Mouse (Mus musculus): Measurements from ENCODE around the gene Lipm.

The Lipm gene

DNA sequence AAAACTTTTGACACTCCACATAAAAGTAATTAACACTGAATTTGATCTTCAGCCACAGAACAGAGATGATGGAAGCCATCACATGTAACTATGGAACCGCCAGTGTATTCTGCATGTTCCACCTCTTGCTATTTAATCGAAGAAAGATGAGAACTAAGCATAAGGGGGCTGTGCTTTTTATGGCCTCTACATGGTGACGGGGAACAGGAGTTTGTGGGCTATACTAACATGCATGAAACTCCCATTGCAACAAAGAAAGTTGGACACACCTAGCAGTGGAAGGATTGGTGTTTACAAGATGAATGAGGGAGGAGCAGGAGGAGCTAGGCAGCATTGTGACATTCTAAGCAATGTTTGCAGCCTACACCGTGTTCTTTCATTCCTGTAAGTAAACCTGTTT lies at the start of gene Lipm:
Gene Lipm (plus strand): TSS at position 301 of the 400 bp plus-strand sequence.
- DNase-seq: no peak

DNA sequence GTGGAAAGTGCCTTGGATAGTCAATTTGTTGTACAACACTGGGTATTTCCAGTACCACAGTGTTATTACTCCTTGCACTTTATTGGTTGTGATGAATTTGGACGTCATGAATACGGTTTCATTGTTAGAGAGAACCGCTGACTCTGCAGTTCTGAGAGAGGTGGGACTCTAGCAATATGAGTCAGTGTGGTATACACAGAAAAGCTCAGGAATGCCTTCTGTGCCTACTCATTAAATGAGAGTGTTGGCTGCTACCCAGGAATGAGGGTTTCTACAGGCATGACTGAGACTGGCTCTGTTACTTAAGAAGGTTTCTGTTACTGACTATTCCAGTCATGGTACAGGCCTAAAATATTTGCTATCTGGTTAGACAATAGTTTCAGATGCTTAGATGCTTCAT lies 49.2 kb upstream of the Lipm start:
- no peak for DNase-seq

- no peak for DNase-seq
Measured at GRCm38 (mm10) chr19:34063547-34063946, 37.2 kb upstream of the Lipm start.

DNA sequence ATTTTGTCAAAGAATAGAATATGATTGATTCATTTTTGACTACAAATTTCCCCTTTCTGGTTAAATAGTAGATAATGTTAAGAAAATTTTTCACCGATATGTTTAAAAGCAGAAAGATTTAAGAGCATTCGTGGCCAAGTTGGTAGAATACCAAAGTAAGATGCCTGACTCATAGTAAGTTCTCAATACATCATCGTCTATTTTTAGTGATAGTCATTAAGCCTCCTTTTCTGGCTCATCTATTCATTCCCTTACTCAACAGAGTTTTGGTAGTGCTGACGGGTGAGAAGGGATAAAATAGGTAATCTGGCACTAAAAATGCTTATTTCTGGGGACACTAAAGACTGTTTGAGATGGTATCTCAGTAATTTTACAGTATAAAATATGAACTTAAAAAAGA lies 36.7 kb upstream of the Lipm start:
- DNase-seq: no peak

GRCm38 (mm10) chr19:34066779-34067472 lies 33.8 kb upstream of the Lipm start, which contains the start of gene Lipn:
Gene Lipn (plus strand): TSS chr19:34067358.
- DNase-seq: no peak

GRCm38 (mm10) chr19:34074239-34074638 lies 26.5 kb upstream of the Lipm start:
- DNase-seq: no peak

GRCm38 (mm10) chr19:34078130-34078529 lies 22.6 kb upstream of the Lipm start:
- no peak for DNase-seq

GRCm38 (mm10) chr19:34089011-34089680 lies 11.6 kb upstream of the Lipm start:
- peak; percentile 8 for DNase-seq

- DNase-seq: no peak
Measured at GRCm38 (mm10) chr19:34095381-34095780, 5.4 kb upstream of the Lipm start.

DNA sequence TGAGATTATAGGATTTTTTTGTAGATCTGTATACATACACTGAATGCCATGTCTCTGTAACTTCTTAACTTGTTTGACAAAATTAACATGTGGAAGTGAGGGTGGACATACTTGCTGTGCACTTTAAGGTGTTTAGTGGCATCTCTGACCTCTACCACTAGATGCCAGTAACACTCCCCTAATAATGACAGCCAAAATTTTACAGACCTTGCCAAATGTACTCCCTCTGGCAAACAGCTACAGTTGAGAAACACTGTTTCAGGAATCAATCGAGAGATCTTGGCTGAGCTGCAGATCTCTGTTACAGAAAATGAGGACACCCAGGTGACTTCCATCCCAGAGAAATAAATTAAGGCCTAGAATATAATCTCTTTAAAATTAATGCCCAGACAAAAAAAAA lies 4.5 kb upstream of the Lipm start:
- DNase-seq: no peak

DNA sequence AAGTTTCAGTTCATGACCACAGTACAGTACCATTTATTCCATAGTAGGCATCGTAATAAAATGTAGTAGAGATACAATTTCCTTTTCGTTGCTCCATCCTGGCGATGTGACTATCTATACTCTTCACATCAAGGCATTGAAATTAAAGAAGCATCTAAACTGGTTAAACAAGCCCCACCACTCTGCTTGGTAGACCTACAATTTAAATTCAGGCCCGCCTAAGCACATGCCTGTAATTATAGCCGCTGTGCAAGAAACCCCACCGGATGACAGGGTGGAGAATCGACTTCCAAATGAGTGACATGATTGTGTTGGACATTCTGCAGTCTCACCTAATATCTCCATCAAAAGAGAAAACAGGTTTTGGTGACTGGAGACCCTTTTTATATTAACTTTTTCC lies 1.2 kb downstream of the Lipm start:
- DNase-seq: no peak

DNA sequence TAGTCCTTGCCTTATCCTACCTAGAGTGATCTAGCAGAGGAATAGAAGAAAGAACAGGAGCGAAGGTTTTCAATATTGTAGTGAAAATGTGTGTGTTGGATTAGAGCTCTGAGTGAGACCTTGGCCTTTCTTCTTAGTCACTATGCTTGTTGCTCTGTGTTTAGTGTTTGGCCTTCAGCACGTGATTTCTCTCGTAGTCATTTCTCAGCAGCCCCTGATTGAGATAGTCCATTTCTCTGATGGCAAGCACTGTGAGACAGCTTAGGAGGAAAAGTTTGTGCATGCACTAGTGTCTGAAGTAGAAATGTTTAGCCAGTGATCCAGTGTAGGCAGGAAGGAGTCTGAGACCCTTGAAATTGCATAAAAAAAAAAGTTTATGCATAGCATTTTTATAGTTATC lies 4.1 kb downstream of the Lipm start:
- no peak for DNase-seq

DNA sequence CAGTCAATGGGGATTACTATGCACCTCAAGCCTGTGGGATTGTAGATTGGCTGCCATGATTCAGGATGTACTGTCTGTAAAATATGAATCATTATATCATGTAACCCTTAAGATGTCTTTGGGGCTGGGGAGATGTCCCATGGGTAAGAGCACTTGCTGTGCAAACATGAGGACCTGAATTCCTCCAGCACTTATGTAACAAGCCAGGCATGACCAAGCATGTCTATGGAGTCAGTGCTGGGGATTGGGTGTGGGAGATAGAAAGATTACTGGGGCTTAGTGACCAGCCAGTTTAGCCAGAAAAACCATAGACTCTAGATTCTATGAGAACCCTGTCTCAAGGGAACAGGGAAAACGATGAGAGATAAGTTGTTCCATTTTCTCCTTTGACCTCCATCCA lies 18.4 kb downstream of the Lipm start:
- DNase-seq: no peak

DNA sequence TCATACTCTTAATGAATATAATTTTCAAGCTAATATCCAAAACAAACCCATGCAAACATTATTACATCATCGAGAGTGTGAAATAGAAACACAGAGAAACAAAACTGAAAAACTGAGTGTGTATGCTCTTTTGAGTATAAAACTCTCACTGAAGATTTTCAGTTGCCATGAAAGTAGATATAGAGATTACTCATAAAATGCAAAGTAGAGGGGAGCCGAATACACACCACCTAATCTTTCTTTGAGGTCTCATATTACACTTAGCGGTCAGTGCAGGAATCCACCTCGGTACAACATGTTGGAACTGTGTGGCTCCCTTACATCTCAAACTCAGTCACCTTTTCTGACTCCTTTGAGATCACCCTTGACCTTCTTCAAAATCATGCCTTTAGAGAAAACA lies 18.9 kb downstream of the Lipm start:
- DNase-seq: no peak

- DNase-seq: no peak
Measured at GRCm38 (mm10) chr19:34120107-34120731, 19.5 kb downstream of the Lipm start.

DNA sequence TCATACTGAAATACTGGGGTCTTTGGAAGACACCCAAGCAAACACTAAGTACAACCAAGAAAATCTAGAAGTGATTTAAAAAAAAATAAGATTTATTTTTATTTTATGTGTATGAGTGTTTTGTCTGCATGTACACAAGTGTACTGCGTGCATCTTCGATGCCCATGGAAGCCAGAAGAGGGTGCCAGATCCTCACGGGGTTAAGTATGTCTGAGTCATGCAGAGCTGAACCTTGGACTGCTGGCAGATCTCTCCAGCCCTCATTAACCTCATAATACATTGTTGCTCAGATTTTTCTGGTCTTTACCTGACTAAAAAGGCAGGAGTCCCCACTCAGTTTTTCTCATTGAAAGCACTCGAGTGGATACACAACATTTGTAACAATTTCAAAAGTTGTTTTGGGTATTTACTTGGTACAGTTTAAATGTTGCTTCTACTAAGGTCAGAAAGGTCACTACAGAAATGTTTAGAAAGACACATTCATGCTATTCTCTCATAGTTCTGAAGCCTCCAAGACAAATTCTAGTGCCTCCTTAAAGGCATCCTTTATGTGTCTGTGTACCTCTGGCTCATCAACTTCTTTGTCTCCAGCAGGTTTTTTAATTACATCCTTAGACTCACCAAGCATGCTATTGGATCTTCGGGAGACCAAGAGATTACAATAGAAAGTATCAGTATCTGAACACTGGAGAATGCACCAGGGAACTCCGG lies 38.1 kb downstream of the Lipm start:
- peak; percentile 5 for DNase-seq

DNA sequence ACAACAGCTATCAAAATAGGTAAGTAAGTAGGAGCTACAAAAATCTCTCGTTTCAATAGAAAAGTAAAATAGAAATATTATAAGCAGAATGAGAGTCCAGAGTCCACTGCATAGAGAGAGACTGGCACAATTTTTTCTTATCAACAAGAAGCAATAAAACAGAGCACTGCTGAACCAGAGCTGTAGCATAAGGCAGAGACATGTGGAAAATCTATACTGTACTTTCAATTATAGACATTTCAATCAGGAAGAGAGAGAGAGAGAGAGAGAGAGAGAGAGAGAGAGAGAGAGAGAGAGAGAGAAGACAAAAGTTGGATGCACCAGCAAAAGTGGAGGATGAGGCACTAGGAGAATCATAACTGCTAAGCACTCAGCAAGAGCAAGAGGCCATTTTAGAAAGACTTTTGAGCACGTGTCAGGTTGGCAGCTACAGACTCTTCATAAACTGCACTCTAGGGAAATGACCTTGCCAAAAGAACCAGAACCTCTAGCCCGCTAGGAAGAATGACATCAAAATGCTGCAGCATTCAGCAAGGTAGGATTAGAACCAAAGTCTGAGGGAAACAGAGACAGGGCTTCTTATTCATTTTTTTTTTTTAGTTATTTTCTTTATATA lies 38.8 kb downstream of the Lipm start:
- no peak for DNase-seq

DNA sequence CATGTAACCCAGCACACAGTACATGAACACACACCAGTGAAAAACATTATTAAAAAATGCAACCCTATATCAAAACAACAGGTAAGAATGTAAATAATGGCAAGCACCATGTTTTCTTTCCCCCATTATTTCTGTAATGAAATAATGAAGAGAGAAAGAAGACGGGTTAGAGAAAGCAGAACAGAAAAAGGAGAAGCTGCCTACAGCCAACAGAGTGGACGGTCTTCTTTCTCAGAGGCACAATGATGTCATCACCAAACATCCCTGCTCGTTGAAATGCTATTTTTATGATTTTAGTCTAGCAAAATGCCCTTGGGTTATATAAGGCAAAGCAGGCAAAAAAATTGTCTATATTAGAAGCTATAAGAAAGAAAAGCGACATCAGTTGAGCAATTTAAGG lies 47.7 kb downstream of the Lipm start:
- DNase-seq: no peak

DNA sequence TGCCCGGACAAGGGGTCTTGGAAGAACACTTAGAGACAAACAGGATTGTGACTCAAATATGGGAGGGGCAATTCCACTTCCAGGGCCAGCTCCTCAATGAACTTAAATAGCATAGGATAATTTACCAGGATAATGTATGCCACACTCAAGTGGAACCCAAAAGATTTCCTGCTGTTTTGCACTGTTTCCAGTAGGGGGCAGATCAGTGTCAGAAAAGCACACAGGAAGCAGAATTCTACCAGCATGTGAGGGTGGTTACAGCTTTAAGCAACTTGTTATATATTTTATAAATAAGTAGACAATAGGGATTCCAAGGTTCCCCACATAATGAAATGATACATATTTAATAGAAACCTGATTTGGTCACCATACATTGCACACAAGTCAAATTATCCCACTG lies 51.2 kb downstream of the Lipm start:
- DNase-seq: no peak

DNA sequence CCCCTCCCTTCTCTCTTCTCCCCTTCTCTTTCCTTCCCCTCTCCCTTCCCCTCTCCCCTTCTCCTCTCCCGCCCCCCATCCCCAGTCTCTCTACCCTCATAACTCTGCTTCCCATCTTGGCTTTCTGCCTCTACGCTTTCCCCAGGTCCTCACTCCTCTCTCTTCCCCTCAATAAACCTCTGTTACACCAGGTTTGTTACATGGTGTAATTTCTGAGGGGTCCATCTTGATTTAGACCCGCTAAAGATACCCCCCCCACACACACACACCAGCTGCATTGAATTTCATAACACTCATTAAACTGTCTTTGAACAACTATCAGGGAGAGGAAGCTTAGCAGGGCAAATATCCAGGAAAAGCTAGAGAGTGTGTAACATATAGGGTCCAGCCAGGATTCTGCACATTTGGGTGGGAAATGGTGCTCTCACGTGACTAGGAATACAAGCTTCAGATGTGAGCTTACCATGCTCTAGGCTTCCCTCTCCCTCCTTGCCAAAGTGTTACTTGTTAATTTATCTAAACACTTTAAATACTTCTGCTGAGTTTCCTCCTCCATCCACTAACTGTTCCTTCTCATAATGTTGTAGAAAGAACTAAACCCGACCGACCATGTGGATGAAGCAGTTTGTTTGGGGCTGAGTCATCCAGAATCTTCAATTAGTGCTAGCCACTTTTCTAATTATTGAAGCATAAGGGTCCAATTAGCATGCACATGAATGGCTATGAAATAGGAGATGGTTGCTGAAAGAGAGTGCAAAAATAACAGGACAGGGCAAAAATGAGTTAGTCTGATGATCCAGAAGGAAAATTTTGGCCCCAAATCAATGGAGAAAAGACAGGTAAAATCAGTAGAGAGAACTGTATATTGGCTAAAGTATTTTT lies 52.8 kb downstream of the Lipm start:
- DNase-seq: no peak

- DNase-seq: no peak
Measured at GRCm38 (mm10) chr19:34162693-34163092, 62.0 kb downstream of the Lipm start.

GRCm38 (mm10) chr19:34165891-34166290 lies 65.2 kb downstream of the Lipm start, which contains the start of gene Ankrd22:
Gene Ankrd22 (minus strand): TSS chr19:34166053.
- no peak for DNase-seq
